Mouse (Mus musculus): ENCODE measurements around the gene Egflam. TPM values are rescaled to one million over a fixed set of nuclear protein-coding genes. Genes with fewer than 3 reads are reported as not detected.

Gene Egflam
- polyA plus RNA-seq, 1 experiment from 2014 or later, result 1.4 TPM

DNA sequence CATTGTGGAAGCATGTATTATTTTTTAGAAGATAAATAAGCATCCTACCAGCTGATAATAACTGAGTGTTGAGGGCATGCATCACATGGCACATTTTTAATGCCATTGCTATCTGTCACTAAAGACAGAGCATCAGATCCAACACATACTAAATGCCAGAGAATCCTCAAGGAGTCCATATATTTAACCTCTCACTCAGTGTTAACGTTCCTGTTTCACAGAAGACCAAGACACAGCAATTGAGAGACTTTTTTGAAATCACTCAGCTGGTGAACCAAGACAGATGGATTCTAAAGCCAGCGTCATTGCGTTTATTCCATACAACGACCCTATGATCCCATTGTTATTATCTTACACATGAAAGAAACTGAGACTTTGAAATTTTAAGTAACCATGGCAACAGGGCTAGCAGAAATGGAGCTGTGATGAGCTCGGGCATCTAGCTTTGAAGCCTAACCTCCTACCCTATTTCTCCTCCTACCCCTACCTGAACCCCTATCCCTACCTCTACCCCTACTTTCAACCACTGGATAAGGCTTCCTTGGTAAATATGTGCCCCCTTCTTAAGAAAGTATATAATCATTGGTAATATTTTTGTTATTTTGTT lies 57.4 kb downstream of the Egflam start:
- 56% methylated on average over 5 of the region's 5 CpGs for WGBS (ENCODE audit: insufficient replicate concordance)
- H3K27ac ChIP-seq, result no peak overlapping the region
- no peak for ATAC-seq
- H3K9me3 ChIP-seq (replicated peaks), result no peaks in the 10 kb centered on the region
- no peak overlapping the region for H3K4me3 ChIP-seq
- no peaks in the 10 kb centered on the region for H3K4me1 ChIP-seq
- H3K27me3 ChIP-seq (replicated peaks), result no peaks in the 10 kb centered on the region
- H3K4me2 ChIP-seq, result no peak overlapping the region
- H3K9ac ChIP-seq, result no peak overlapping the region
- H3K36me3 ChIP-seq, result no peaks in the 10 kb centered on the region

DNA sequence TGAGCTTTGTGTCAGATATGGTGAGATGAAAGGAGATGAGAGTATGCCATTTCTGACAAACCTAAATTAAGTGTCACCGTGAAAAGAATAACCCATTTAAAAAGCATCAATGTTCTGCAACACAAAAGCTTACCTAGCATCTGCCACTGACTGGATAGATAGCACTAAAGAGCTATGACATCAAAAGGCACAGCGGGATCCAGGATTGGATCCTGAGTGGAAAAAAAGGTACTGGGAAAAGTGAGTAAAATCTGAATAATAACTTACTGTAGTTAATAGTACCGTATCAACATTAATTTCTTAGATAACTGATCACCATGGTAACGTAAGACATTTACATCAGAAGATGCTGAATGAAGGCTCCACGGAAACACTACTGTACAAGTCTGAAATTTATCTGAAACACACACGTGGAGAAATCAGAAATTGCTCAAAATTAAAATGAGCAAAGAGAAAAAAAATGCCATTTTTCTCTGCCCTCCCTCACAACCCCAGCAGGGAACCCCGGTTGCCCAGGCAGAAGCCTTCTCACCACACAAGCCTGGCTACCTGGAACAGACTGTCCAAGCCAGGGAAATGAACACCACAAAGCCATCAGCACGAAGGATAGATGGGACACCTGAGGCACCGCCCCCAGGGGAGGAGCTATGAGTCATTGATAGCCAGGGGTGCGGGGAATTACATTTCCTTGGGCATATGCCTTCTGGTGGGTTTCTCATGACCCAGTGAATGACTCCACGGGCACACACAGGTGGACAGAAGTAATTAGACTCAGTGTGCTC lies 63.5 kb downstream of the Egflam start:
- Histone ChIP-seq H3K27me3 (replicated peaks) (no peaks in the 10 kb centered on the region), H3K4me2 (no peak overlapping the region), H3K4me3 (no peak overlapping the region), H3K9me3 (replicated peaks) (no peaks in the 10 kb centered on the region), H3K4me1 (no peaks in the 10 kb centered on the region), H3K27ac (no peak overlapping the region), H3K9ac (no peak overlapping the region), H3K36me3 (no peaks in the 10 kb centered on the region)
- ATAC-seq, result no peak
- WGBS (ENCODE audit: insufficient replicate concordance), result 57% methylated on average over 11 of the region's 11 CpGs

DNA sequence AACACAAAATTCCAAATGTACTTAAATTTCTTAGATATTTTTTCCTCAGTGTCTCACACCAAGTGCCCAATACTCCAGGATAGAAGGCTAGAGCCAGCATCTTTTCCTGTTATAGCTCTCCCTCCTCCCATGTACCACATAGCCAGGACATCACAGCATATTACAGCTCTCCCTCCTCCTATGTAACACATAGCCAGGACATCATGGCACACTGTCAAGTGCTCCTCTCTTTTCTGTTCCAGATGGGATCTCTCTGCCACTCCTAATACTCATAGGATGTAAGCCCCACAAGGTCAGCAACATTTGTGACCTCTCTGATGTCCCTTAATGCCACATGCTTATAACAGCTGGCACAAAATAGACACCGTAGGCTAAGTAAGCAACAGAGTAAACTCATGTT lies 65.3 kb downstream of the Egflam start:
- 78% methylated on average over 1 of the region's 1 CpGs for WGBS (ENCODE audit: insufficient replicate concordance)
- Histone ChIP-seq H3K9ac (no peak overlapping the region), H3K27me3 (replicated peaks) (no peaks in the 10 kb centered on the region), H3K4me2 (no peak overlapping the region), H3K9me3 (replicated peaks) (no peaks in the 10 kb centered on the region), H3K4me3 (no peak overlapping the region), H3K27ac (no peak overlapping the region), H3K4me1 (no peaks in the 10 kb centered on the region), H3K36me3 (no peaks in the 10 kb centered on the region)
- ATAC-seq, result no peak

DNA sequence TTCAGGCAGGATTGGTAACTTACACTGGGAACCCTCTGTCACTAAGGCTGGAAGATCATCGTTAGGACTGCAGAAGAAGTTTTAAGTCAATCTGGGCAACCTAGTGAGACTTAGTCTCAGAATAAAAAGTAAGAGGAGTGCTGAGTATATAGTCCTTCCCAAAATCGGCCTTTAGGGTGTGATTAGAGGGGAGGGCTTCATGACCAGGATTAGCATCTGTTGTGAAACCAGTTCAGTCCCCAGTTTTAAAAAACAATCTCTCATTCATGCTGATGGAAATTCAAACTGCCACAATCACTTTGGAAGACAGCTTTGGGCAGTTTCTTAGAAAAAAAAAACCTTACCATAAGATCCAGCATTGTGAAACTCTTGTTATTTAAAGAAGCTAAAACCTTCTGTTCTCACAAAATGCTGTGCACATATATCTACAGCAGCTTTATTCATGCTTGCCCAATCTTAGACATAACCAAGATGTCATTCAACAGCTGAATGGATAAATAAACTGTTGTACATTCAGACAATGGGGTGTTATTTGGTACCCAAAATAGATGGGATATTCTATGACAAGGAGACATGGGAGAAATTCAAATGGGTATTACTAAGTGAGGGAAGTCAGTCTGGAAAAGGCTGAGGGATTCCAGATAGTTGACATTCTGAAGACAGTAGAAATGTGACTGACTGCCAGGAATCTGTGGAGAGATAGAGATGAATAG lies 75.4 kb downstream of the Egflam start:
- Histone ChIP-seq H3K4me3 (no peak overlapping the region), H3K27ac (no peak overlapping the region), H3K9me3 (replicated peaks) (no peaks in the 10 kb centered on the region), H3K36me3 (no peaks in the 10 kb centered on the region), H3K27me3 (replicated peaks) (no peaks in the 10 kb centered on the region), H3K4me2 (no peak overlapping the region), H3K9ac (no peak overlapping the region), H3K4me1 (no peaks in the 10 kb centered on the region)
- ATAC-seq, result no peak
- WGBS (ENCODE audit: insufficient replicate concordance), result 65% methylated on average over 2 of the region's 2 CpGs

DNA sequence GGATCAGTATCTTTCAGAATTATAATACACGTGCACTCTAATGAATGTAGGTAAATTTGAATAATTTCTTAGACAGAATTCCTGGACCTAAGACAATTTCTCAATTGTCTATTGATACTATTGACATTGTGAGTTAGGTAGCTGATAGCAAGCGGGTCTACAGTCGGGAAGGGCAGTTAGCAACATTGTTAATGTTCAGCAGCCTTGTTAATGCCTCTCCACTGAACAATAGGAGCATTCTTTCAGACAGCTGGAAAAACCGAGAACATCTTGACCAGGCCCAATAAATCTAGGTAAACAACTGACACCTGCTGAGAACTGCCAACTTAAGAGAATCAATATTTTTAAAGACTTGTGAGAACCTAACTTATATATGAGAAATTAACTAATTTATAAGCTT lies 77.3 kb downstream of the Egflam start:
- H3K36me3 ChIP-seq, result no peaks in the 10 kb centered on the region
- no peak overlapping the region for H3K27ac ChIP-seq
- 63% methylated on average over 4 of the region's 4 CpGs for WGBS (ENCODE audit: insufficient replicate concordance)
- H3K4me3 ChIP-seq, result no peak overlapping the region
- H3K4me2 ChIP-seq, result no peak overlapping the region
- no peak overlapping the region for H3K9ac ChIP-seq
- H3K27me3 ChIP-seq (replicated peaks), result no peaks in the 10 kb centered on the region
- no peak for ATAC-seq
- H3K4me1 ChIP-seq, result no peaks in the 10 kb centered on the region
- H3K9me3 ChIP-seq (replicated peaks), result no peaks in the 10 kb centered on the region

DNA sequence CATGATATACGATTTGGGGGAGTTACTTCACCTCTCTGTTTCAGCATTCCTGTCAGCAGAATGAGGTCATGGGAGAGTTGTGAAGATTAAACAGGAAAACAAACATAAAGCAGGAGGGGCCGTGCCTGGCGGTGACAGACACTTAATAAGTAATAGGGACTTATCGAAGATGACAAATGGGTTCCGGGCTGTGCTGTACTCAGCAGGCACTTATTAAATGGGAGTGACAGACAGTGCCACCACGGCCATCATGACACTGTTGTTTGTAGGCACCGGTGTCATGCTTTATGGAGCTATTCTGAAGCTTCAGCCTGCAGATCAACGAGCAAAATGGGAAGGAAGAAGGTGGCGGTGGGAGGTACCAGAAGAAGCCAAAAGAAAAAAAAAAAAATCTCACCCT lies 82.7 kb downstream of the Egflam start:
- Histone ChIP-seq H3K4me1 (no peaks in the 10 kb centered on the region), H3K27ac (no peak overlapping the region), H3K9ac (no peak overlapping the region), H3K4me3 (no peak overlapping the region), H3K9me3 (replicated peaks) (no peaks in the 10 kb centered on the region), H3K27me3 (replicated peaks) (no peaks in the 10 kb centered on the region), H3K36me3 (no peaks in the 10 kb centered on the region), H3K4me2 (no peak overlapping the region)
- 67% methylated on average over 9 of the region's 9 CpGs for WGBS (ENCODE audit: insufficient replicate concordance)
- no peak for ATAC-seq

DNA sequence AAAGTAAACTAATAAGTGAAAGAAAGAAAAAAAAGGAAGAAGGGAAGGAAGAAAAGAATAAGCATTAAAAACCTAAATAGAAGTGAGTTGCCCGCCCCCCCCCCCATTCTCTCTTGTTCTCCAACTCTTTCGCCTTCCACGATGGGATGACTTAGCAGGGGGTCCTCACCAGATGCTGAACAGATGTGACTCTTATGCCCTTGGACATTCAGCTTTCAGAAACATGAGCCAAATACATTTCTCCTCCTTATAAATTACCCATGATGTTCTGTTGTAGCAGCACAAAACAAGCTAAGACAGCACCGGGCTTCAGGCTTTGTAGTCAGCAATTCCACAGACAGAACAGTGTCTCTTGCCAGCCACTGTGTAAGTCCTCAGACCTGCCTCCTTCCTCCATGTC lies 89.5 kb downstream of the Egflam start:
- ATAC-seq, result no peak
- H3K9ac ChIP-seq, result no peak overlapping the region
- WGBS (ENCODE audit: insufficient replicate concordance), result 72% methylated on average over 4 of the region's 4 CpGs
- H3K4me2 ChIP-seq, result no peak overlapping the region
- H3K36me3 ChIP-seq, result no peaks in the 10 kb centered on the region
- H3K27ac ChIP-seq, result no peak overlapping the region
- H3K4me1 ChIP-seq, result no peaks in the 10 kb centered on the region
- no peaks in the 10 kb centered on the region for H3K9me3 ChIP-seq (replicated peaks)
- no peak overlapping the region for H3K4me3 ChIP-seq
- no peaks in the 10 kb centered on the region for H3K27me3 ChIP-seq (replicated peaks)

DNA sequence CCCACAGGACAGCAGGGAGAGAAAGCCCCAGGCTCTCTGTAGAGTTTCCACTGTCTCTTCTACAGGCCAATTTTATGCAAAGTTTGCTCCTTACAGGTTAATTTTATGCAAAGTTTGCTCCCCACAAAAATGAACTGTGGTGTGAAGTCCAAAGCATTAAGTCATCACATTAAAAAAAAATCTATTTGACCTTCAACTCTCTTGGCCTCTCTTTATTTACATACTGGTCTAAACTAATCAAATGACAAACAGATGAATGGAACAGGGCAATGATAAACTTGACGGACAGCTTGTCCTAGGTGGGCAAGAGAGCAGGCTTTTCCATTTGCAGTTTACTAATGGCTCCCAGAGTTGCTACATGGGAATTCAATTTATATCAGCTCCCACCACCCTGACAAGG lies 98.3 kb downstream of the Egflam start:
- H3K9me3 ChIP-seq (replicated peaks), result no peaks in the 10 kb centered on the region
- ATAC-seq, result no peak
- no peak overlapping the region for H3K9ac ChIP-seq
- H3K4me1 ChIP-seq, result no peaks in the 10 kb centered on the region
- WGBS (ENCODE audit: insufficient replicate concordance), result 68% methylated on average over 1 of the region's 1 CpGs
- H3K4me2 ChIP-seq, result no peak overlapping the region
- no peak overlapping the region for H3K27ac ChIP-seq
- no peaks in the 10 kb centered on the region for H3K36me3 ChIP-seq
- no peaks in the 10 kb centered on the region for H3K27me3 ChIP-seq (replicated peaks)
- H3K4me3 ChIP-seq, result no peak overlapping the region

DNA sequence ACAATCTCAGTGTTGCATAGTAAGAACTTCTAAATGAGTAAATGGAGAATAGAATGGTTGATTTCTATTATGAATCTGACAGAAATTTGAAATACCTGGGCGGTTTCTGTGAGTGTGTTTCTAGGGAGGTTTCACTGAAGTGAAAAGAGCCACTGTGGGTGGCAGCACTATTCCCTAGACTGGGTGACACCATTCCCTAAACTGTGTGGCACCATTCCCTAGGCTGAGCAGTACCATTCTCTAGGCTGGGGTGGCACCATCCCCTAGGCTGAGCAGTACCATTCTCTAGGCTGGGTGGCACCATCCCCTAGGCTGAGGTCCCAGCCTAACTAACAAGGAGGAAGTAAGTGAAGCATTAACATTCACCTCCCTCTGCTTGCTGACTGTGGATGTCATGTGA lies 103.0 kb downstream of the Egflam start:
- no peaks in the 10 kb centered on the region for H3K9me3 ChIP-seq (replicated peaks)
- no peaks in the 10 kb centered on the region for H3K36me3 ChIP-seq
- ATAC-seq, result no peak
- H3K27me3 ChIP-seq (replicated peaks), result no peaks in the 10 kb centered on the region
- H3K27ac ChIP-seq, result no peak overlapping the region
- H3K4me1 ChIP-seq, result no peaks in the 10 kb centered on the region
- no peak overlapping the region for H3K4me2 ChIP-seq
- 44% methylated on average over 1 of the region's 1 CpGs for WGBS (ENCODE audit: insufficient replicate concordance)
- H3K9ac ChIP-seq, result no peak overlapping the region
- no peak overlapping the region for H3K4me3 ChIP-seq

DNA sequence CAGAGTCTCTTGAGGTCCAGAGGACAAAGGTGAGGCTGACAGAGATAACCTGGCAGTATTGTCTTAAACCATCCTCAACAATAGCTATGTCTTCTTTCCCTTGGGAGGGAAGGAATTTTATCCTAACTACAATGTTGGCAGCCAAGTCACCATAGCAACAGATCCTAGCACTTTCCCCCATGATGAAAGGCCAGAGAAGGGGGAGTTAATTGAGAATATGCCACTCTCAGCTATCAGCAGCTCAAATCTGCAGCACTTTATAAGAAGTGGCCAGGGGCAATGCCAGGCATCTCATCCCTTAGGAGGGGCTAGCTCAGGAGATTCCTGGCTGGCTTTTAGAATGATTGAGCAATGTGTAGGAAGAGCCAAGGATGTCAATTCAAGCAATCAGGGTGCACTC lies 105.3 kb downstream of the Egflam start:
- H3K4me2 ChIP-seq, result no peak overlapping the region
- no peaks in the 10 kb centered on the region for H3K36me3 ChIP-seq
- no peak overlapping the region for H3K4me3 ChIP-seq
- H3K27ac ChIP-seq, result no peak overlapping the region
- no peak for ATAC-seq
- H3K4me1 ChIP-seq, result no peaks in the 10 kb centered on the region
- no peak overlapping the region for H3K9ac ChIP-seq
- 0 out of 2 replicates have a peak, but pooled peaks cover 9% of the 10 kb centered on the region for H3K27me3 ChIP-seq (replicated peaks)
- H3K9me3 ChIP-seq (replicated peaks), result no peaks in the 10 kb centered on the region

DNA sequence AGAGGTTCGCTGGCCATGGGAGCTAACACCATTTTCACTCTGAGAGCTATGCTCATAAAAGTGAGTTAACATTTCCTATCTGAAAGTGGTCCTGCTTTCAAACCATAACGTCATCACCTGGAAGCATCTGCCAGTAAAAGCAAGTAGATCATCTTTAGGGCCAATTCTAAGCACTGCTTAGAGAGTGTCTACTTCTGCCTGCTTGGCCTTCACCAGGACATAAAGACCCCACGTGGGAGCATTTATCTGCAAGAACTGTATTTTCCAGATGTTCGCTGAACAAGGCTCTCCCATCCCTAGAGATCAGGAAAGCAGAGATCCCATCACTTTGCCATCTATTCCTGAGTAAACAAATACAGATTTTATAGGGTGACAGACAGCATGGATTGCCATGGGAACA lies 108.2 kb downstream of the Egflam start:
- no peak overlapping the region for H3K4me2 ChIP-seq
- no peaks in the 10 kb centered on the region for H3K9me3 ChIP-seq (replicated peaks)
- H3K27me3 ChIP-seq (replicated peaks), result 0 out of 2 replicates have a peak, but pooled peaks cover 9% of the 10 kb centered on the region
- ATAC-seq, result no peak
- H3K4me3 ChIP-seq, result no peak overlapping the region
- H3K9ac ChIP-seq, result no peak overlapping the region
- no peaks in the 10 kb centered on the region for H3K4me1 ChIP-seq
- WGBS (ENCODE audit: insufficient replicate concordance), result 59% methylated on average over 4 of the region's 4 CpGs
- no peak overlapping the region for H3K27ac ChIP-seq
- H3K36me3 ChIP-seq, result no peaks in the 10 kb centered on the region

DNA sequence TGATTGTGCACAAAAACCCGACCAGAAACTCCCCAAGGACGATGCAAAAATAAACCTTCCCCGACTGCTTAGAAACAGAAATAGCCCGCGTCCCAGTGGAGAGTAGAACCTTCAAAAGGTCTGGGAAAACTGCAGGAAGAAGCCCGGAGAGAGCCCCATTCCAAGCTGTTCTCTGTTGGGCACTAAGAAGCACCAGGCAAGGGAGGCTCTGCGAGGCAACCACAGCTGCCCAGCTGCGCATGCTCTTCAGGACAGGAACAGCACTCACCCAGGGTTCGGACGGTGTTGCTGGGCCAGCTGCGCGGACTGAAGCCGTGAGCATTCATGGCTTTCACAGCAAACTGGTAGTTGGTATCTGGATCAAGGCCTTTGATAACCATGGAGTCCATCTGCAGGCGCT lies 108.7 kb downstream of the Egflam start:
- no peaks in the 10 kb centered on the region for H3K36me3 ChIP-seq
- no peak overlapping the region for H3K4me3 ChIP-seq
- H3K27ac ChIP-seq, result no peak overlapping the region
- no peaks in the 10 kb centered on the region for H3K9me3 ChIP-seq (replicated peaks)
- no peaks in the 10 kb centered on the region for H3K4me1 ChIP-seq
- no peak for ATAC-seq
- no peak overlapping the region for H3K4me2 ChIP-seq
- WGBS (ENCODE audit: insufficient replicate concordance), result 44% methylated on average over 14 of the region's 14 CpGs
- 0 out of 2 replicates have a peak, but pooled peaks cover 9% of the 10 kb centered on the region for H3K27me3 ChIP-seq (replicated peaks)
- H3K9ac ChIP-seq, result no peak overlapping the region

Data from liver, embryonic 12.5 days (tissue).